Mouse (Mus musculus): ENCODE measurements at regions not wholly inside any gene's neighbourhood (a gene's known extent, or its start where the extent isn't known, plus 50 kb on each side); places are given as distances from the start of the nearest gene placed in this dataset.

DNA sequence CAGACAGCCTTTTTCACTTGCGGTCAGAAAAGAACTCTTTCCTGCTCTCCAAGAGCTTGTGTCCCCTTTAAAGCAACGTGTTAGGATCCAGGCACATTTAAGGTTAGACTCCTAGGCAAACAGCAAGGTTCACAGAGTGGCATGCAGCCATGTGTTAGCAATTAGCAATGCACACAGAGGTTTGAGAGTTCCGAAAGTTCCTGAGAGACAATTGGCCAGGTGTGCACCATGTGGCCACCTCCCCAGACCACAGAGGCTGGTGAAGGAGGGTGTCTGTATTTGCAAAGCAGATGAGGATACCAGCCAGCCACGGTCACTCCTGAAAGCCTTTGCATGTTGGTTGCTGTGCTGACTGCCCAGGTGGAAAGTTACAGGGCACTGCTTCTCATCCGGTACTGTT lies 240.6 kb downstream of the H2al1j start:
- DNase-seq (ENCODE audit: low spot score) = no peak

DNA sequence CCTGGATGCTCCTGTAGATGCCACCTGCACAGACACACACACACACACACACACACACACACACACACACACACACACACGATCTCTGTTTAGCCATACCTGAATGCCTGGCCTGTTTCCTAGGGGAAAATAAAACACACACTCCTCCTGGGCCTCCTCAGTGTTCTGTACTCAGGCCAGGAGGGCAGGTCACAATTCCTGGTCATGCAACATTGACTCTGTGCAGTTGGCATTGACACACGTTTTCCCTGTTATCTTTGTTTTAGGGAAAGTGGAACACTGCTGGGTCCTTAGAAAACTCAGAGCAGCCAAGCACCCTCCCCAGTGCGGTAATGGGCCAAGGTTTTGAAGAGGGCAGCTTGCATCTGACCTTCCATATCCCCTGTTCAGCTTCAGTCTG lies 246.7 kb downstream of the H2al1j start:
- no peak for DNase-seq (ENCODE audit: low spot score)

DNA sequence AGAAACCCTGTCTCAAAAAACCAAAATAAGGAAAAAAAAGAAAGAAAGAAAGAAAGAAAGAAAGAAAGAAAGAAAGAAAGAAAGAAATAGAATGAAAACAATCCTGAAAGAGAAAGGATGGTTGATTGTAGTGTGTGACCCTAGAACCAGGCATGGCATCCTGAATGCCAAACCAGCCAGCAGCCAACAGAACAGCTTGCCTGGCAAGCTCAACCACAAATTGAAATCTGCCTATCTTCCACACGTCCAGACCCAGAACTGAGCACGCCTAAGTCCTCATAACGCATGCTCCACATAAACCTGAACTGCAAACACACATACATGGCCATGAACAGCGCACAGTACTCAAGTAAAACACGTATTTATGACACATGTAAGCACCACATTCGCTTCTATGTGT lies 247.9 kb downstream of the H2al1j start:
- DNase-seq (ENCODE audit: low spot score) = no peak

DNA sequence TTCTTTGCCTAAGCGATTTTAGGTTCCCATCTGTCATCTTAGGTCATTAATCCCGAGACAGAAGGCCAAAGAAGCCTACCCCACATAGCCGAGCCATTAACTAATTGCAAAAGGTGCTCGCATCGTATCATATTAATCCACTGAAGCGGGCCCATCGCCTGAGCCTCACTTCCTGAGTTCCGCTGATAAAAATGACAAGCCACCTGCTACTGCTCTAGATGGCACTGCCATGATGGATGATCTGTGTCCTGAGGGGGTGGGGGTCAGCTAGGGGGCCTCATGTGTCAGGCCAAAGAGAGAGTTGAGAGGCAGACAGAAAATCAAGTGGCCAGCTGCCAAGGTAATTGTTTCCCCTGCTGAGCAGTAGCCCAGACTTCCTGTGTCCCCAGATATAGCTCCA lies 248.7 kb downstream of the H2al1j start:
- DNase-seq (ENCODE audit: low spot score) = no peak

DNA sequence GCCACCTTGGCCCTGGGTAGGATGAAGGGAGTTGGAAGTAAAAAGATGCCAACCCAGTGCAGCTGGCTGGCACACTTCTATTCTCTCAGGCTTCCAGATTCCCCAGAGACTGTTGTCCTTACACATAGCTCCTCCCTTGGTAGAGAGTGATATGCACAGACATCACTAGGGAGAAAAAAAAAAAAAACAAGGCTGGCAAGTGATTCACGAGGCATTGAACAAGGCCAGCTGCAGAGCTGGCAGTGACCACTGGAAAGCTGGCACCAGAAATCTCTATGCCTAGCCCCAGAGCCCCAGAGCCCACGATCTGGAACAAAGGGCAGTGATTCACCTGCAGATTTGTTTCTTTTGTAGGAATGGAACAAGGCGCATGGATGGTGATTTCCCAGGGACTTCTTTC lies 249.7 kb downstream of the H2al1j start:
- no peak for DNase-seq (ENCODE audit: low spot score)

DNA sequence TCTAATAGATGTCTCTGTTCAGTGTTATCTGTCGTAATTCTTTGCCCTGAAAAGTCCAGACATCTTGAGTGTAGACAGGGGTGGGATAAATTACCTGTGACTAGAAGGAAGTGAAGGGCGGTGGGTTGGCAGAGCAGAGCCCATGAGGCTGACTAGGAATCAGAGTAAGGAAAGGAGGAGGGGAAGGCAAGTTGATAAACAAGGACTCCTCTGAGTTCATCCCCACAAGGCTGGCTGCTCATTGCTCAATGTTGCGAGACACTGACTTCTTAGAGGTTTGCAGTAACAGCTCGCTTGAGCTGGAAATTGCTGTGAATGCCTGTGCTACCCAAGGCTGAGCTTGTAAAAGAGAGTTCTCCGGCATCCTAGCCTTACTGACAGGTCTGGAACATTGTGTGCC lies 257.7 kb downstream of the H2al1j start:
- DNase-seq (ENCODE audit: low spot score) = no peak

DNA sequence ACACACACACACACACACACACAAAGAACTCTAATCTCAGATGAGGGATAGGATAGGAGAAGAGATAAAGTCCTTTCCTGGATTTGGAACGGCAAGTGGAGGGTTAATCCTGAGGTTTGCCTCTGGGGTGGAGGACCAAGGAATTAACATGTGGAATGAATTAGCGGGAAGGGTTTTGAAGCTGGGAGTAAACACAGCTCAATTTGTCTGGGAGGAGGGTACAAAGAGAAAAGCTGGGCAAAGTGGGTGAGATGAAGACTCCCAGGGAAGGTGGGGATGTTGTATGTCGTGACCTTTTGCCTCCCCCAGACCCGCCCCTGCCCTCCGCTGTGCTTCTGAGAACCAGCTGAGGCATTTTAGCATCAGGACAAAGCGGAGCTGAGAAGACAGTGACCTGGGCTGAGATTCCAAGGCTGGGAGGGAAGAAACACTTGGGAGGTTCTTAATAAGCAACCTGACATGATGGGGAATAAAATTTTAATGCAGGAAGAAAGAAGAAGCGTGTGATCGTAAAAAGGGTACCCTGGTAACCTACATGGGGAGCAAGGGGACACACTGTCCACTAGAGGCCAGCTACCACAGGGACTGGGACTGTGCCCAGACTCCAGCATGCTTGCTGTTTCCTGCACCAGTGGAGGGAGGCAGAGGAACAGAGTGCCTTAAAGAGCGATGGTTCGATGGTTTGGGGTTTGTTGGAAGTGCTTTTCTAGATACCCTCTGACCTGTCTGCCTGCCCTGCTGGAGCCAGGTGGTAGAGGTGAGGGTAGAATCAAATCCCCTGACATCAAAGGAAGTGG lies 264.0 kb downstream of the H2al1j start:
- no peak for DNase-seq (ENCODE audit: low spot score)

DNA sequence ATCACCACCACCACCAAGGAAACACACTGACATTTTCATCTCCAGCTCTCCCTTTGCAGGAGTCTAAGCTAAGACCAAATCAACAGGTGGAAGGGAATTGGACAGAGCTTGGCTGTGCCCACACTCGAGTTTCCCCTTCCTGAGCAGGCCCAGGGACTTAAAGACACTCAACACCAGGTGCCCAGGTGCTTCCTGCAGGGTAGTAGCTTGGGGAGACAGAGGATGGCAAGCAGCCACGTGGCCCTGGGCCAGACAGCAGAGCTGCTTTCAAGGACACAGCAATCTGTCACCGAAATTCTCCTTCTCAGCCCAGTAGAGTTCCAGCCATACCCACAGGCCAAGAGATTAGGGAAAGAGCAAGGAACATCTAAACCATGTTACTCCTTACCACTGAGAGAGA lies 266.9 kb downstream of the H2al1j start:
- no peak for DNase-seq (ENCODE audit: low spot score)

DNA sequence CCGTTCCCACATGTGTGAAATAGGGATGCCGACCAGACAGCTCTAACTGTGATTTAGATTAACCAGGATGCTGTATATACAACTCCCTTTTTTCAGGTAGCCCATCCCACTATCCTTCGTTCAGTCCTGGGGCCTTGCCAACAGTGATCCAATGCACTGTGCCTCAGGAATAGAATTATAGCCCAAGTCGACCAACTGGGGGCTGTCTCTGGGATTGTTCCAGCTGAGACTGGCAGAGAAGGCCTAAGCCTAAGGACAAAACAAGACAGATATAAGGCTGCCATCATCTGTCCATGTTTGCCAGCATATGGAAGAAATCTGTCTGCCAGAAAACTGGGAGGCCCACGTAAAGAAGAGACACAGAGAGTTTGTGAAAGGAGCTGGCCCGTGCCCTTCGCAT lies 269.9 kb downstream of the H2al1j start:
- DNase-seq (ENCODE audit: low spot score) = no peak

DNA sequence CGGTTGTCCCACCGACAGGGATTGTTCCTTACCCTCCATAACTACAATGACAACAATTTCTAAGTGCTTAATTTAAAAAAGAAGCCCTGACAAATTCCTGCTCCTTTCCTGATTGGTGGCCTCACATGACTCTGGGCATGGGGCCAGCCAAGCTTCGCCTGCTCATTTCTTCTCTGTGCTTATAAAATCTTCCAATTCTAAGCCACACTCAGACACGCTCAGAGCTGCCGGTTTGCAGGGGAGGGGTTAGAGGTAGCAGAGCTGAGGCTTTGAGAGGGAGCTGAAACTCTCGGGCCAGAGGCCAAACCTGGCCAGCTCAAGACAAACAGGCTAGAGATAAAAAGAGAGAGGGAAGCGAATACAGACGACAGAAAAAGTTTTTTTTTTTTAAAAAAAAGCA lies 286.6 kb downstream of the H2al1j start:
- no peak for DNase-seq (ENCODE audit: low spot score)

DNA sequence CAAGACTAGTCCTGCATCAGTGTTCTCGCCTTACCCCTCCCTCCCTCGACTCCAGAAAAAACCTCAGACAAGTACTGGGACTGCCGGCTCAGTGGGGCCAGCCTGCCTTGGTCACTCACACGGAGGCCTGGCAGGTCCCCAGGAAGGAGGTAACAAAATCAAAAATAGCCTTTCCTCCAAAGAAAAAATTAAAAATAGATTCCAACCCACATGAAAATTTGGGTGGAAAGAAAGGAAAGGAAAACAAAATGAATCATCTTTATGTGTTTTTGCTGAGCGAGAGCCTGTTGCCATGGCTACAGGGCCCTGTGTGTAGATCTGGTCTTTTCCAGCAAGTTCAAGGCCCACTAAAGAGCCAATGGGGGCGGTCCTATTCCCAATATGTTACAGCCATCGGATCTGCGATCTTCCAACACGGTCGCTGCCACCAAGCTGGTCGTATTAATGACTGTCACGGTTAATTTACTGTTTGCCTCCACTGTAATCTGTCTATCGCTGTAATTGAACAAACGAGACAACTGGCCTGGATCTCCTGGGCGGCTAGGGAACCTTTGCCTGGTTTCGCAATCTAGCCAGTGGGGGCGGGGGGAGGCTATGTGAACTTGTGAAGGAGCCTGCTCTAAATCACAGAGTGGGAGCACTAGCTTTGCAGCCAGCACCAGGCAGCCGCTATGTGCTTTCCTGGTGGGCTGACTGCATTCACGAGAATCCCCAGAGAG lies 293.6 kb downstream of the H2al1j start:
- no peak for DNase-seq (ENCODE audit: low spot score)

DNA sequence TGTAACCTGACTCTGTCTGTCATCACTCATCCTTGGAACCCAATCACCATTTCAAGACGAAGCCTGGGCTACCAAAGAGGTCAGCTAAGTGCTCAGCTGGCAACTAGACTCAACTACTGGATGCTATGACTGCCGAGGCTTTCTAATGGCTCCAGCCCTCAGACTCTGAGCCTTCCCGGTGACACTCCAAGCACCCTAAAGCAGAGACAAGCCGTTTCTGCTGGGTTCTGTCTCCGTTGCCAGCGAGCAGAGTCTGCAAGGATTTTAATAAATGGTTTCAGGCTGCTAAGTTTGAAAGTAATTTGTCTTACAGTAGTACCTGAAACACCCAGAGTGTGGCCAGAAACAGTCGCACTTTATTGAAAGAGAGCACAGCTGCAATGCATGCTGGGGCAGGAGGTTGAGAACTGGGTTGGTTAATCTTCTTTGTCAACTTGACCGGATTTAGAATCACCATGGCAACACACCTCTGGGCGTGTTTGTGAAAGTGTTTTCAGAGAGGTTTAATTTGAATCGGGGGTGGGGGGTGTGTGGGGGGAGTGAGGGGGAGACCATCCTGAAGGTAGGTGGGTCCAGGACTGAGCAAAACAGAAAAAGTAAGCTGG lies 298.8 kb downstream of the H2al1j start:
- no peak for DNase-seq (ENCODE audit: low spot score)

DNA sequence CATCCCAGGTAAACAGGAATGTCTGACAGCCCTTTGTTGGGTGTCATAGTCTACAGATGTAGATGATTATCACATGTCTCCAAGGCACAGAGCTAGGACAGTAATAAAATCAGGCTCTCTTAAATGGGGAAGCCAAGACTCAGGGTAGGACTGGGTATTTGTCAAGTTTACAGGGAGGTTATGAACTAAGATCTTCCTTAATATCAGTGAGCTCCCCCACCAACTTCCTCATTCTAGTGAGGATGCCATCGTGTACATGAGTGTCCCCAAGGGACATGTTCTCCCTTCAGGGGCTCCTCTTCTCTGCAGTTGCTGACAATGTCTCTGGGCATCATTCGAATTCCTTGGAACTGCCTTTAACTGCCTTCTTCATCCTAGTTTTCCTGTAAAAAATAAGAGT lies 301.7 kb downstream of the H2al1j start:
- no peak for DNase-seq (ENCODE audit: low spot score)

DNA sequence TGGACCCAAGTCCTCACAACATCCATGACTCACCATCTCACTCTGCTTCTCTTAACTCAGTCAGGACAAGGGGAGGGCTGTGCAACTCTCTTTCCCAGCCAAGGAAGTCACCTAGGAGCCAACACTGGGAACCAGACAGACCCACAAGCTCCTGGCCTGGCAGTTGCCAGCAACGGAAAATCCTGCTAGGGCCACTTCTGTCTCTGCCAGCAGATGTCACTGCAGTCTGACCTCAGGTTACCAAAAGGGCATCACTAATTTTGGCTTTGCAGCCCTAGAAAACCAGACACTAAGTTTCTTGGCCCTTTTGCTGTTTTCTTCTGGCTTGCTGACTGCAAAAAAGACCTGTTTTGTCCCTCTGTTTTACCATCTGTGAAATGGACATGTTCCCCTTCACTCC lies 302.3 kb downstream of the H2al1j start:
- peak; percentile 42 for DNase-seq (ENCODE audit: low spot score)

DNA sequence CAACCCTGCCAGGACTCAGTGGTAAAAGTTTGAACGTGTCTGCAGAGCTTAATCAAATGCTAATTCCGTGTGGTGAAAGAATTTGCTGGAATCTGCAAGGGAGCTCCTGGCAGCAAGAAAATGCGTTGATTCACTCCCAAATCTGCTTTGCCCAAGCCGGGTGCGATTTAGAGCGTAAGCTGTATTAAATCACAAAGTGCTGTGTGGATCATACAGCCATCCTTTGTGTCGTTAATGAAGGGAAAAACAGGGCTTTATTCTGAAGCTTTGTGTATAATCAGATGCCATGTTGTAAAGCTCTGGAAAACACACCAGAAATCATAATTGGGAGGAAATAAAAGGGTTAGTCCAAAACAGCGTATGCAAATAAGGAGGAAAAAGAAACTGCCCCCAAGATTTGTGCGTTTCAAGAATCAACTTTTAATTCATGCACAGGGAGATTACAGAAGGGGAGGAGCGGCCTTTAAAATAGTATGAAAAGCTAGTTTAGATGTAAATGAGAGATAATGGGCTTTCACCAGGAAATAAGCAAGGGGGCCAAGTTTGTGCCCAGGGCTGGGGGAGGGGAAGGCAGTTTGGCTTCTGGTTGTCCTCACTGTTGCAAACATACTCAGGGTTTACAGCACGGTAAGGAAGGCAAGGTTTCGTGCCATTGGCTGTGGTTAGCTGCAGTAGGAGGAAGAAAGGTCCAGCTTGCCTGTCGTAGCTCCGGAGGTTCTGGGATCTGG lies 303.7 kb downstream of the H2al1j start:
- DNase-seq (ENCODE audit: low spot score) = no peak

DNA sequence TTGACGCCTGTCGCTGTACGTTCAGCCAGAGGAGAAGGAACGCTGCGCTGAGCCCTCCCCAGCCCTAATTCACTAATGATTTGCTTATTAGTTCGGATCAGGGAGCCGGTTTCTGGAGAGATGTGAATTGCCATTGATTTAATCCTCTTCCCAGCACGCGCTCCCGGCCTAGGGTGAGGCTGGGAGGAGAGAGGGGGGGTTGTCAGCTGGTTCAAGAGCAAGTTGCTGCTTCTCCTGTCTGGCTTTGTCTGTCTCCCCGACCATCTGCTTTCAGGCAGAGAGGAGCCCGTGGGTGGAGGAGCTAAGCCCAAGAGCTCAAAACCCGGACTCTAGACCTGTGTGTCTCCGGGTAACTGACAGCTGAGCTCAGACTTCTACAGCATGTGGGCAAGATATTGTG lies 304.4 kb downstream of the H2al1j start:
- no peak for DNase-seq (ENCODE audit: low spot score)

DNA sequence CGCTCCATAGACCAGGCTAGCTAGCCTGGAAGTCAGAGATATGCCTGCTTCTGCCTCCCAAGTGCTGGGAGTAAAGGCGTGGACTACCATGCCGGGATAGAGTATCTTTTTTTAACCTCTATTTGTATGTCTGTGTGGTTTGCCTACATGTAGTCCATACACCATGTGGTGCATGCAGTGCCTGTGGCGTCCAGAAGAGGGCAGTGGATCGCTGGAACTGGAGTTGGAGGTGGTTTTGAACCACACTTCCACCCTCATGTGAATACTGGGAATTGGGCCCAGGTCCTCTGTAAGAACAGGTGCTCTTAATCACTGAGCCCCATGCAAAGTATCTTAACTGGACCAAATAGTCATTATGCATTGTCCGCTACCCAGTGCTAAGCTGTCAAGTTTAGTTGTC lies 306.2 kb downstream of the H2al1j start:
- peak; percentile 26 for DNase-seq (ENCODE audit: low spot score)

DNA sequence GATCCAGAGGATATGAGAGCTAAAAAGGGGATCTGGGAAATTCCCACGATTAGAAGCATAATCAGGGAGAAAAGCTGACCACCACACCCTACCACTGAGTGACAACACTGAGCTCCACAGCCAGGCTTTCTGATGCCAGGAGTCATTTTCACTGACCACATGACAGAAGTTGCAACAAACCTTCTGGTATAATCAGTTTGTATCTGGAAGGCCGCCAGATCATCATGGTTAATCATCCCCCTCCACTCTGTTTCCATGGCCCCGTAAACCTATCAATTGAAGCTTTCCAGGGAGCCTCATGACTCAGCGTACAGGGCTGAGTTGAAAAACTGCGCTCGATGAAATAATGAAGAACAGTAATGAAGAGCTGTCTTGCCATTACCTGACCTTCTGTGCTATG lies 316.9 kb downstream of the H2al1j start:
- no peak for DNase-seq (ENCODE audit: low spot score)

DNA sequence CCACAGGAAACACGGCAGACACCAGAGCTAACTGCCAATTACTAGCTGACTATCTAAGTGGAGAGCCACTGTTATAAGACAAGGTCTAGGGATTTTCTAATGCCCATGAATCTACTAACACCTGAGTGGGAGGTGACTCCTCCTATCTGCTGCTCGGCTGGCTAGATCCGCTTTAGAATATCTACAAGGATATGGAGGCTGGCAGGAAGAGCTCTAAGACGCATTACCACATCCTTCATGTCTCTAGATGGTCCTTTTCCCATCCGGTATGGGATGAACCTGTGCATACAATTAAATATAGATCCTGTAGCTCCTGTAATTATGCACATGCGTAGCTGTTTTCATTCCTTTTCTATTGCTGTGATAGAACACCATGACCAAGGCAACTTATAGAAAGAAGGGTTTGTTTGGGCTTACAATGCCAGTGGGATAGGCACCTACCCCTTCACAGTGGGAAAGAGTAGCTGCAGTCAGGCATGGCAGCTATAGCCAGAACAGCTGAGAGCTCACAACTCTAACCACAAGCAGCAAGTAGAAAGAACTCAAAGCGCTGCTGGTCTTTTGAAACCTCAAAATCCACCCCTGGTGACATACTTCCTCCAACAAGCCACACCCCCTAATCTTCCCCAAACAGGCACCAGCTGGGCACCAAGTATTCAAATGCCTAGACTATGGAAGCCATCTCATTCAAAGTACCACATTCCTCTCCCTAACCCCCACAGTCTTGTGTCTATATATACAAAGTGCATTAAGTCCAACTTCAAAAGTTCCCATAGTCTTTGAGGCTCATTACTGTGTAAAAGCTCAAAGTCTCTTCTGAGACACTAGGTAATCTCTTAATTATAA lies 319.3 kb downstream of the H2al1j start:
- DNase-seq (ENCODE audit: low spot score) = peak; percentile 70

DNA sequence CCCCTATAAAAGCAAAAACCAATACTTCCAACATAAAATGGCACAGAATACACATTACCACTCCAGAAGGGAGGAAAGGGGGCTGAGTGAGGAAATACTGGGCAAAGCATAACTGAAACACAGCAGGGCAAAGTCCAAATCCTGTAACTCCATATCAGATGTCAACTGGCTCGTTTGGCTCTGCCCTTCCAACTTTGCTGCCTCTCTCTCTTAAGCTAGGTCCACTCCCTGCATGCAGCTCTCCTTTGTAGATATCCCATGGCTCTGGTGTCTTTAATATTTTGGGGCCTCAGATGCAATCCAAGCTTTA lies 319.9 kb downstream of the H2al1j start:
- DNase-seq (ENCODE audit: low spot score) = no peak

DNA sequence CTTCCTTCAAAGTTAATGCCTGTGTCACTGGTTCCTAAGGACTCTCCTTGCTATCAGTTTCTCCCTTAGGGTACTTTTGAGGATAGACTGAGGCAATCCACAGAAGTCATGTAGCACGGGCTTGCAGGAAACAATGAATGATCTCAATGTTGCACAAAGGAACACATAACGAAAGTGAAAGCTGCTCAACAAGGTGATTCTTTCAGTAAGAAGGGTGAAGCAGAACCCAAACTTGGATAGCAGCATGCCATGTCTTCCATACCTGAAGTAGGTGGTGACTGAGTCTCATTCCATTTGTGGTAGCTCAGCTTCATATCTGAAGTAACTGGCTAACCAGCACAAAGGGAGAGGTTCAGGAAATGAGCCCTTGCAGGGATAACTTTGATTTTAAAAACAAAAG lies 325.7 kb downstream of the H2al1j start:
- peak; percentile 22 for DNase-seq (ENCODE audit: low spot score)

DNA sequence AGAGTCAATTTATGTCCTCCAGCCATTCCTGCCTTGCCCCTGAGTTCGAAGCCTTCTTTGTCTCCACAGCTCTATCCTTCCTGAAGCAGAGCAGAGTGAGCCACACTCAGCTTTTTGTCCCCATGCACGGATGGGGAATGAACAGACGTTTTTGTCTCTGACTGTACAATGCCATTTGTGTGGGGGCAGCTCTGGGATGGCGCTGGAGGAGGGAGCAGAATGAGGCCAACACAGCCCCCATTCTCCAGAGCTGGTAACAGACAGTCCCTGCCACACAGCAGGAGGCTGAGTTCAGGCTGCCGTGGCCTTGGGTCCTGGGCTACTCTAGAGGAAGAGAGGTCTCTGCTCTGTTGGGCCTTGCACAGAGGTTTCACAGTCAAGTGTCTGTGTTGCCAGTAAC lies 327.4 kb downstream of the H2al1j start:
- DNase-seq (ENCODE audit: low spot score) = no peak

Measured in T-cell, adult 2 months (primary cell).